ENCODE assay signal across 13 mouse cellular contexts in genomic region chr12:85278919-85279318, GRCm38 (mm10). TPM values are rescaled to one million over a fixed set of nuclear protein-coding genes. Genes with fewer than 3 reads are reported as not detected.
DNase-seq lines count a peak whose midpoint lies in the region; ATAC-seq and TF ChIP-seq lines count a peak whose summit lies in the region.
"Had no signal": no experiment of that assay in that cellular context is flagged by ENCODE, and none has a peak within 500 bp of the region (broad histone marks: within the 10 kb centered on the region; RNA-seq: fewer than 3 reads in every experiment).

No protein-coding gene starts in this region.

- H3K27ac ChIP-seq in forebrain, postnatal 0 days (ENCODE audit: low read depth, low read length), result no peak overlapping the region
- no peak overlapping the region for H3K27ac ChIP-seq in forebrain, embryonic 12.5 days
- H3K27ac ChIP-seq in liver, embryonic 15.5 days (replicated peaks), result peak overlapping the region; percentile 74
- no peak overlapping the region for H3K27ac ChIP-seq in midbrain, embryonic 14.5 days (replicated peaks; ENCODE audit: low read depth, low read length)
- H3K27ac ChIP-seq: embryonic facial prominence, embryonic 12.5 days had no signal

- H3K9ac ChIP-seq in forebrain, postnatal 0 days, result no peak overlapping the region
- no peak overlapping the region for H3K9ac ChIP-seq in forebrain, embryonic 12.5 days
- peak overlapping the region; percentile 31; the same call in 1 of the 2 replicates for H3K9ac ChIP-seq in liver, embryonic 15.5 days
- no peak overlapping the region for H3K9ac ChIP-seq in midbrain, embryonic 14.5 days (replicated peaks; ENCODE audit: low read length)
- H3K9ac ChIP-seq: stomach, embryonic 15.5 days had no signal

- no peaks in the 10 kb centered on the region for H3K9me3 ChIP-seq in forebrain, postnatal 0 days (ENCODE audit: low read length)
- no peaks in the 10 kb centered on the region for H3K9me3 ChIP-seq in forebrain, embryonic 12.5 days
- H3K9me3 ChIP-seq in liver, embryonic 15.5 days (replicated peaks), result no peaks in the 10 kb centered on the region
- no peaks in the 10 kb centered on the region for H3K9me3 ChIP-seq in midbrain, embryonic 14.5 days (ENCODE audit: control insufficient read depth, low read length)
- H3K9me3 ChIP-seq: embryonic facial prominence, embryonic 12.5 days; stomach, embryonic 15.5 days had no signal

- WGBS in forebrain, postnatal 0 days, result 95% methylated on average over 10 of the region's 10 CpGs
- 94% methylated on average over 10 of the region's 10 CpGs for WGBS in forebrain, embryonic 12.5 days
- WGBS in liver, embryonic 15.5 days (ENCODE audit: insufficient replicate concordance), result 39% methylated on average over 10 of the region's 10 CpGs
- 97% methylated on average over 10 of the region's 10 CpGs for WGBS in midbrain, embryonic 14.5 days

- peak; percentile 20; the same call in 1 of the 2 replicates for TF ChIP-seq CTCF in forebrain, postnatal 0 days (IDR thresholded peaks at IDR 0.05; ENCODE audit: low read depth)

- ATAC-seq in forebrain, postnatal 0 days, result no peak
- ATAC-seq in forebrain, embryonic 12.5 days (ENCODE audit: low FRiP score), result no peak
- peak; percentile 66 for ATAC-seq in liver, embryonic 15.5 days (ENCODE audit: insufficient read depth)
- ATAC-seq in midbrain, embryonic 14.5 days (ENCODE audit: low FRiP score, low TSS enrichment), result no peak
- no peak for ATAC-seq in activated CD4-positive, CD25-positive, alpha-beta regulatory T cell, adult 4 months

- H3K27me3 ChIP-seq in forebrain, postnatal 0 days (ENCODE audit: insufficient read depth, low read length), result no peaks in the 10 kb centered on the region
- no peaks in the 10 kb centered on the region for H3K27me3 ChIP-seq in forebrain, embryonic 12.5 days
- no peaks in the 10 kb centered on the region for H3K27me3 ChIP-seq in liver, embryonic 15.5 days
- no peaks in the 10 kb centered on the region for H3K27me3 ChIP-seq in midbrain, embryonic 14.5 days (ENCODE audit: control insufficient read depth, insufficient read depth, low read length)
- H3K27me3 ChIP-seq: embryonic facial prominence, embryonic 12.5 days; stomach, embryonic 15.5 days had no signal

- no peak overlapping the region for H3K4me2 ChIP-seq in forebrain, postnatal 0 days (ENCODE audit: low read depth)
- H3K4me2 ChIP-seq in forebrain, embryonic 12.5 days, result no peak overlapping the region
- H3K4me2 ChIP-seq in liver, embryonic 15.5 days, result peak overlapping the region; percentile 81
- H3K4me2 ChIP-seq in midbrain, embryonic 14.5 days (ENCODE audit: low read length), result no peak overlapping the region

- H3K36me3 ChIP-seq in forebrain, postnatal 0 days (ENCODE audit: insufficient read depth), result no peaks in the 10 kb centered on the region
- no peaks in the 10 kb centered on the region for H3K36me3 ChIP-seq in forebrain, embryonic 12.5 days (replicated peaks)
- H3K36me3 ChIP-seq in liver, embryonic 15.5 days (replicated peaks), result peaks cover 31% of the 10 kb centered on the region
- H3K36me3 ChIP-seq in midbrain, embryonic 14.5 days (ENCODE audit: control insufficient read depth, insufficient read depth, low read length), result no peaks in the 10 kb centered on the region
- H3K36me3 ChIP-seq: stomach, embryonic 15.5 days had no signal

- no peak for DNase-seq in forebrain, postnatal 0 days
- peak; percentile 37 for DNase-seq in A20 (ENCODE audit: low read depth, low spot score)
- peak; percentile 58 for DNase-seq in c-Kit-positive CD71-positive TER-119-positive erythroid progenitor cells, embryonic 14.5 days (ENCODE audit: low spot score)
- no peak for DNase-seq in midbrain, embryonic 14.5 days
- DNase-seq in embryo, embryonic 10.5 days (ENCODE audit: low spot score), result no peak
- DNase-seq: kidney, adult 2 months; lung, postnatal 4 days; right cerebral cortex, postnatal 4 days had no signal

- H3K4me1 ChIP-seq in forebrain, postnatal 0 days (ENCODE audit: insufficient read depth), result peaks cover 8% of the 10 kb centered on the region; the same call in 1 of the 2 replicates
- peaks cover 7% of the 10 kb centered on the region for H3K4me1 ChIP-seq in forebrain, embryonic 12.5 days
- peaks cover 36% of the 10 kb centered on the region for H3K4me1 ChIP-seq in liver, embryonic 15.5 days (replicated peaks)
- H3K4me1 ChIP-seq in midbrain, embryonic 14.5 days (ENCODE audit: control insufficient read depth, insufficient read depth, low read length), result 0 out of 2 replicates have a peak, but pooled peaks cover 5% of the 10 kb centered on the region

- no peak overlapping the region for H3K4me3 ChIP-seq in forebrain, postnatal 0 days (ENCODE audit: low read depth, low read length)
- H3K4me3 ChIP-seq in forebrain, embryonic 12.5 days (replicated peaks), result no peak overlapping the region
- H3K4me3 ChIP-seq in liver, embryonic 15.5 days (replicated peaks), result peak overlapping the region; percentile 45
- no peak overlapping the region for H3K4me3 ChIP-seq in midbrain, embryonic 14.5 days (replicated peaks; ENCODE audit: low read depth, low read length)

RNA-seq across cellular contexts. Expression of gene Mlh3, which starts 8.5 kb away (rescaled TPM):
- total RNA-seq in forebrain, postnatal 0 days (2014; rRNA removed), result 9.2 and 10.5 TPM in 2 replicates
- 4.3 and 5.8 TPM in 2 replicates for polyA plus RNA-seq in forebrain, postnatal 0 days (2015; fragmentation: Nextera tagmentation; extraction: Ambion mirVana)
- polyA plus RNA-seq in forebrain, embryonic 12.5 days (2016; fragmentation: Nextera tagmentation; extraction: Ambion mirVana), result 11.0 and 11.2 TPM in 2 replicates
- polyA plus RNA-seq in liver, embryonic 15.5 days (2015; fragmentation: Nextera tagmentation; extraction: Ambion mirVana), result 2.1 and 2.4 TPM in 2 replicates
- polyA plus RNA-seq in midbrain, embryonic 14.5 days (2014; fragmentation: Nextera tagmentation; extraction: Ambion mirVana), result 9.4 and 10.2 TPM in 2 replicates
- 10 to 100 TPM in 1 of 2 experiments, 1 to 10 TPM in 1; 10.0 to 10.4 TPM for polyA plus RNA-seq in activated CD4-positive, CD25-positive, alpha-beta regulatory T cell, adult 4 months (2017; shearing (Covaris generic))

RNA-seq across cellular contexts. Expression of gene Acyp1, which starts 9.3 kb away (rescaled TPM):
- total RNA-seq in forebrain, postnatal 0 days (2014; rRNA removed), result 24.5 and 39.6 TPM in 2 replicates
- polyA plus RNA-seq in forebrain, postnatal 0 days (2015; fragmentation: Nextera tagmentation; extraction: Ambion mirVana), result 44.4 and 50.7 TPM in 2 replicates
- 62.1 and 62.2 TPM in 2 replicates for polyA plus RNA-seq in forebrain, embryonic 12.5 days (2016; fragmentation: Nextera tagmentation; extraction: Ambion mirVana)
- 36.6 and 50.7 TPM in 2 replicates for polyA plus RNA-seq in liver, embryonic 15.5 days (2015; fragmentation: Nextera tagmentation; extraction: Ambion mirVana)
- polyA plus RNA-seq in midbrain, embryonic 14.5 days (2014; fragmentation: Nextera tagmentation; extraction: Ambion mirVana), result 56.5 and 63.7 TPM in 2 replicates
- polyA plus RNA-seq in activated CD4-positive, CD25-positive, alpha-beta regulatory T cell, adult 4 months (2017; shearing (Covaris generic)), result 10 to 100 TPM; 47.4 to 52.5 TPM

RNA-seq across cellular contexts. Expression of gene Zc2hc1c, which starts 9.5 kb away (rescaled TPM):
- total RNA-seq in forebrain, postnatal 0 days (2014; rRNA removed), result 0.69 and 1.3 TPM in 2 replicates
- polyA plus RNA-seq in forebrain, postnatal 0 days (2015; fragmentation: Nextera tagmentation; extraction: Ambion mirVana), result 0.75 and 1.1 TPM in 2 replicates
- 1.1 and 1.6 TPM in 2 replicates for polyA plus RNA-seq in forebrain, embryonic 12.5 days (2016; fragmentation: Nextera tagmentation; extraction: Ambion mirVana)
- 0.08 and 0.12 TPM in 2 replicates for polyA plus RNA-seq in liver, embryonic 15.5 days (2015; fragmentation: Nextera tagmentation; extraction: Ambion mirVana)
- polyA plus RNA-seq in midbrain, embryonic 14.5 days (2014; fragmentation: Nextera tagmentation; extraction: Ambion mirVana), result 1.1 and 1.6 TPM in 2 replicates
- under 1 TPM; 0.21 to 0.27 TPM for polyA plus RNA-seq in activated CD4-positive, CD25-positive, alpha-beta regulatory T cell, adult 4 months (2017; shearing (Covaris generic))

RNA-seq across cellular contexts. Expression of gene Eif2b2, which starts 59.6 kb away (rescaled TPM):
- total RNA-seq in forebrain, postnatal 0 days (2014; rRNA removed), result 65.5 and 69.0 TPM in 2 replicates
- 78.3 and 86.9 TPM in 2 replicates for polyA plus RNA-seq in forebrain, postnatal 0 days (2015; fragmentation: Nextera tagmentation; extraction: Ambion mirVana)
- 94.6 and 98.3 TPM in 2 replicates for polyA plus RNA-seq in forebrain, embryonic 12.5 days (2016; fragmentation: Nextera tagmentation; extraction: Ambion mirVana)
- polyA plus RNA-seq in liver, embryonic 15.5 days (2015; fragmentation: Nextera tagmentation; extraction: Ambion mirVana), result 34.9 and 36.4 TPM in 2 replicates
- polyA plus RNA-seq in midbrain, embryonic 14.5 days (2014; fragmentation: Nextera tagmentation; extraction: Ambion mirVana), result 77.1 and 78.7 TPM in 2 replicates
- 10 to 100 TPM; 53.5 to 76.2 TPM for polyA plus RNA-seq in activated CD4-positive, CD25-positive, alpha-beta regulatory T cell, adult 4 months (2017; shearing (Covaris generic))

Comparison
In these comparisons a context has a peak if more than half of its experiments do, and no peak if none do; other contexts are left out.
1. DNase-seq: peak in A20 (single experiment) and c-Kit-positive CD71-positive TER-119-positive erythroid progenitor cells, embryonic 14.5 days (single experiment); none in forebrain, postnatal 0 days (single experiment), midbrain, embryonic 14.5 days (single experiment) and embryo, embryonic 10.5 days (single experiment).